Mouse (Mus musculus) testis, adult 2 months (tissue): ENCODE data around the gene 4931406C07Rik.

Source experiments
- CTCF ChIP-seq: fragments of 200-500 bp; IDR thresholded peaks from 2 replicates; pipeline ENCODE4 v1.5.1; 2012; ENCODE audit warnings: low read depth, mild to moderate bottlenecking, inconsistent platforms, low read length, moderate library complexity; ENCODE audit not compliant: control insufficient read depth, insufficient read depth, insufficient replicate concordance
- POLR2A ChIP-seq: fragments of 200-500 bp; IDR thresholded peaks from 2 replicates; pipeline ENCODE4 v1.6.1; 2012; ENCODE audit warnings: low read depth, mild to moderate bottlenecking, inconsistent platforms, low read length, moderate library complexity; ENCODE audit not compliant: control insufficient read depth

DNA sequence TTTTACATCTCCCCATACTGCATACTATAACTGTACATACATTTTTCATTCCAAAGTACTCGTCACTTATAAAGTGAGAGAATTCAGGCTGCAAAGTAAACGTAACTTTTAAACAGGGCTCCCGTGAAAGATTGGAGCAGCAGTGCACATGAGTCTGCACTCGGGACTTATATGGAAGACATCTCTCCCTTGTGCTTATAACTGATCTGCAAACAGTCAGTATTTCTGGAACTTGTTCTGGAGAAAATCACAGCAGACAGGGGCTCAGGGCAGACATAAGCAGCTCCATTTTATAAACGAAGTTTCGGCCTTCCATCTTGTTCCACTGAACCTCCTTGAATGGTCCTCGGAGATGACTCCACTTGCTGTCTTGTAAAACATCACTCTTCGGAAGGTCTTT is 44.3 kb downstream of the 4931406C07Rik start:
- TF ChIP-seq POLR2A (no peak), CTCF (no peak)
